Mouse (Mus musculus): ENCODE results near the gene Nfasc. TPM values are rescaled to one million over a fixed set of nuclear protein-coding genes. Genes with fewer than 3 reads are reported as not detected.

Nfasc gene
- polyA plus RNA-seq, 1 experiment from 2014 or later = 0.45 TPM

DNA sequence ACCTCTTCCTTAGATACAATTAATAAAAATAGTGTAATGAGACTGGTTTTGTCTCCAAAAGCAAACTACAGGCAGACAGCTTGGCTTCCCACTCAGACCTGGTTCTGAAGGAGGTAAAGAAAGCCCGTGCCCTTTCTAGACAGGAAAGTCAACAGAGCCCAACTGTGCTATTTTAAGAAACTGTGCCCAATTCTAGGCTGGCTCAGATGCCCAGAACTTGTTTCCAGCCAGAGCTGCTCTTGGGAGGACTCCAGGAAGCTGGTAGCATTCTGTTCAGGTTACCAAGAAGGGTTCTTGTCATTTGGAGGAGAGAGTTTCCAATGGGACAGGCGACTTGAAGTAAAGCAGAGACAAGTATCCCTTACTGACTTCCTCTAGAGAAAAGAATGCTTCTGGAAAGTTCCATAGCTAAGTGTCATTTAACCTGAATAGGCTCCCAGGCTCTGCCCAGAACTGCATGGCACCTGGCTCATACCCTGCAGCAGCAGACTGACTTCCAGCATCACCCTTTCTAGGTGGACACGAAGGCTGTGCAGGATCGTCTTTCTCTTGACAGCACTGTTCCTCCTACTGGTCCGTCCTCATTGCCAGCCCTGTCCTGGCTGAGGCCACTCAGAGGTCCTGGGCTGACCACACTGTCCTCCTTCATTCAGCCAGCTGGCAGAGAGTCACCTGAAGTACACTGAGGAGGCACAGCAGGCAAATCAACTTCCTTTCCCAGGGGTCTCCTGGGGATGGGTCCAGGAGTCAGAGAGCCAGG, 111.8 kb downstream of the Nfasc start:
- no peak overlapping the region for H3K4me3 ChIP-seq (ENCODE audit: low read length)
- H3K4me2 ChIP-seq (replicated peaks; ENCODE audit: low read depth, low read length) = no peak overlapping the region
- no peak overlapping the region for H3K9ac ChIP-seq (replicated peaks; ENCODE audit: low read length)
- no peaks in the 10 kb centered on the region for H3K36me3 ChIP-seq (ENCODE audit: insufficient read depth, low read length)
- H3K4me1 ChIP-seq (ENCODE audit: insufficient read depth, low read length) = no peaks in the 10 kb centered on the region
- no peaks in the 10 kb centered on the region for H3K9me3 ChIP-seq (ENCODE audit: low read length)
- no peak for ATAC-seq (ENCODE audit: low FRiP score, low TSS enrichment)
- WGBS = 63% methylated on average over 5 of the region's 5 CpGs
- no peaks in the 10 kb centered on the region for H3K27me3 ChIP-seq (ENCODE audit: insufficient read depth, low read length)
- no peak overlapping the region for H3K27ac ChIP-seq (ENCODE audit: low read length)

DNA sequence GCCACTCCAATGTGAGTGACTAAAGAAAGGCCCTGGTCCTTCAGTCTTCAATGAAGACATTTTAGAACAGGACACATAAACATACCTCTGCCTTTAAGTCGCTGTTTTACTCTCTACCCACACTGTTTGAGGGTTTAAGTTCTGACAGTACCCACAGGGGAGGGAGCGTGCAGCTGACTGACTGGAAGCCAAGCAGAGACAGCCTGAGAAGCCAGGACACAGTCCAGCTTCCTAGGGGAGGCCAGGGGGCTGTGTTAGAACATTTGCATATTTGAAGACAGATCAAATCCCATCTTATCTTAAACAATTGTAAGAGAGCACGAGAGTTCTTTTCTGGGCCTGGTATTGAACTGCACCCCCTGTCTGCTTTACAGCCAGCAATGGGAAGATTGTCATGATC, 113.0 kb downstream of the Nfasc start:
- no peak overlapping the region for H3K9ac ChIP-seq (replicated peaks; ENCODE audit: low read length)
- H3K9me3 ChIP-seq (ENCODE audit: low read length) = no peaks in the 10 kb centered on the region
- H3K36me3 ChIP-seq (ENCODE audit: insufficient read depth, low read length) = no peaks in the 10 kb centered on the region
- no peak overlapping the region for H3K27ac ChIP-seq (ENCODE audit: low read length)
- no peaks in the 10 kb centered on the region for H3K27me3 ChIP-seq (ENCODE audit: insufficient read depth, low read length)
- no peaks in the 10 kb centered on the region for H3K4me1 ChIP-seq (ENCODE audit: insufficient read depth, low read length)
- 67% methylated on average over 3 of the region's 3 CpGs for WGBS
- H3K4me2 ChIP-seq (replicated peaks; ENCODE audit: low read depth, low read length) = no peak overlapping the region
- no peak overlapping the region for H3K4me3 ChIP-seq (ENCODE audit: low read length)
- ATAC-seq (ENCODE audit: low FRiP score, low TSS enrichment) = no peak

DNA sequence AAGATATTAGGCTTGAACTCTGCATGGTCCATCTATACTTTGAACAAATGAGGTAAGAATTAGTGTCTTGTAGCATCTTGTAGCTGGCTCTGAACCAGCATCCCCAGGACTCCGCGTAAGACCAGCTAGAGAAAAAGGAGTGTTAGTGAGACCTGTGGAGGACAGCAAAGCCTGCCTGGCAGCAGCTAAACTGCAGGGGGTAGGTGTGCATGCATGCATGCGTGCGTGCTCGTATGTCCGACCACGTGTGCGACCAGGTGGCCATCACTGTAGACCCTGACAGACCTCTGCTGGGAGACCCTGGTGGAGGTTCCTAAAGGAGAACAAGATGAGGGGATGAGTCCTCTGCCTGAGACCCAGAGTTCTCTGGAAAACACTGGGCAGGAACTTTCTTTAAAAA, 113.4 kb downstream of the Nfasc start:
- no peaks in the 10 kb centered on the region for H3K27me3 ChIP-seq (ENCODE audit: insufficient read depth, low read length)
- H3K9me3 ChIP-seq (ENCODE audit: low read length) = no peaks in the 10 kb centered on the region
- no peak overlapping the region for H3K4me3 ChIP-seq (ENCODE audit: low read length)
- WGBS = 90% methylated on average over 8 of the region's 8 CpGs
- no peak overlapping the region for H3K27ac ChIP-seq (ENCODE audit: low read length)
- no peak for ATAC-seq (ENCODE audit: low FRiP score, low TSS enrichment)
- H3K4me2 ChIP-seq (replicated peaks; ENCODE audit: low read depth, low read length) = no peak overlapping the region
- H3K36me3 ChIP-seq (ENCODE audit: insufficient read depth, low read length) = no peaks in the 10 kb centered on the region
- no peaks in the 10 kb centered on the region for H3K4me1 ChIP-seq (ENCODE audit: insufficient read depth, low read length)
- no peak overlapping the region for H3K9ac ChIP-seq (replicated peaks; ENCODE audit: low read length)

DNA sequence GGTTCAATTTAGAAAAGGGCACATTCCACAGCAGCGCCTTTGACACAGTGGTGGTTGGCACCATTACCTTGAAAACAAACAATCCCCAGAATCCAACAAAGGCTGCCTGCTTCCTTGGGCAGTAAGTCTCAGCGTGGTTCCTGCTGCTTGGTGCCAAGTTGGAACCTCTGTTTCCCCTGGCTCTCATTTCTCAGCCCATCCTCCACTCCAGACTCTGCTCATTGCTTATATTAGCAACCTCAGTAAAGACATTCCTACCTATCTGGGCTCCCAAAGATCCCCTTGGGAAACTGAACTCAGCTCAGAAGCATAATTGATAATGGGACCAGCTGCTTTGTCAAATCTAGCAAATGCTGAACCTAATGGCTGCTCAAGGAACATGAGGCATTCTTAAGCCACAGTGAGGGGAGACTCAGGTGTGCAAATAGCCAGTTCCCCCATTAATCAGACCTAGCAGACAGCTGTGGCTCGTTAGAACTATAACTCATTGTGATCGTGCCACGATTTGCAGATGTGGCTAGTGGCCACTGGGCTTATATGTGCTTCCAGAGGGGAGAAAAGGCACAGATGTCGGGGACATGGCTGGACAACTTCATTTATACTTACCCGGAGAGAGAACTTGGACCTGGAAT, 115.4 kb downstream of the Nfasc start:
- Histone ChIP-seq H3K4me3 (ENCODE audit: low read length) (no peak overlapping the region), H3K4me2 (replicated peaks; ENCODE audit: low read depth, low read length) (no peak overlapping the region), H3K27me3 (ENCODE audit: insufficient read depth, low read length) (no peaks in the 10 kb centered on the region), H3K4me1 (ENCODE audit: insufficient read depth, low read length) (no peaks in the 10 kb centered on the region), H3K36me3 (ENCODE audit: insufficient read depth, low read length) (no peaks in the 10 kb centered on the region), H3K27ac (ENCODE audit: low read length) (no peak overlapping the region), H3K9ac (replicated peaks; ENCODE audit: low read length) (no peak overlapping the region), H3K9me3 (ENCODE audit: low read length) (no peaks in the 10 kb centered on the region)
- 62% methylated on average over 7 of the region's 7 CpGs for WGBS
- ATAC-seq (ENCODE audit: low FRiP score, low TSS enrichment) = no peak

DNA sequence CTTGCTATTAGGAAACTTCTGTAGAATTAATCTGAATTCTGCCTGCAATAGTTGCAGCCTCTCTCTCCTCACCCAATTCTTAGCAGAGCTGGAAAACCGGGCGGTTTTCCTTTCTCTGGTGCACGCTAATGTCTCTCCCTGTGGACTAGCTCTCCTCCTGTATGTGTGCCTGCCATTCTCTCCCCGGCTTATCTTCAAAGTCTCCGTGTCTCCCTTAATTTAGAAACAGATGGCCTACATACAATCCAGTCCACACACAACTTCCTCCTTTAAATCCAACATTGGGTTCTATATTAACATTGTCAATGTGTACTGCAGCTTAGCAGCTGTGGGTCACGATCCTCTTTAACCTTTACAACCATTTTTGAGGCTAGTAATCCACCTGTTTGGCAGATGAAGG, 116.6 kb downstream of the Nfasc start:
- Histone ChIP-seq H3K27me3 (ENCODE audit: insufficient read depth, low read length) (no peaks in the 10 kb centered on the region), H3K27ac (ENCODE audit: low read length) (no peak overlapping the region), H3K9me3 (ENCODE audit: low read length) (no peaks in the 10 kb centered on the region), H3K4me1 (ENCODE audit: insufficient read depth, low read length) (no peaks in the 10 kb centered on the region), H3K4me3 (ENCODE audit: low read length) (no peak overlapping the region), H3K9ac (replicated peaks; ENCODE audit: low read length) (no peak overlapping the region), H3K36me3 (ENCODE audit: insufficient read depth, low read length) (no peaks in the 10 kb centered on the region), H3K4me2 (replicated peaks; ENCODE audit: low read depth, low read length) (no peak overlapping the region)
- ATAC-seq (ENCODE audit: low FRiP score, low TSS enrichment) = no peak
- WGBS = 80% methylated on average over 6 of the region's 6 CpGs

DNA sequence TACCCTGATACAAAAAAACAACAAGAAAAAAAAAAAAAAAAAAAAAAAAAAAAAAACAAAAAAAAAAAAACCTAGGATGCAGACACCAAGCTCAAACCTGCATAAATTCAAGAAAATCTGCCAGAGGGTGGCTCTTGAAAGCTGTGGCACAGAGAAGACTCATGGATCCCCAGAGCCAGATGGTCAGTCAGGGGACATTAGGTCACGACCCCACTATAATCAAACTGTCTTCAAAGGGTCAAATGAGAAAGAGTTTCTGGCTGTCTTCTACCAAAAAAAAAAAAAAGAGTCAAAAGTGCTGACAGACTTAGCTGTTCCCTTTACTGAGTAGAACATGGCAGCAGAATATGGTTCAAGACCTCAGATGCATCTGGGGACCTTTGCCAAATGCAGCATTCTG, 117.1 kb downstream of the Nfasc start:
- H3K9ac ChIP-seq (replicated peaks; ENCODE audit: low read length) = no peak overlapping the region
- no peak overlapping the region for H3K4me2 ChIP-seq (replicated peaks; ENCODE audit: low read depth, low read length)
- no peaks in the 10 kb centered on the region for H3K4me1 ChIP-seq (ENCODE audit: insufficient read depth, low read length)
- no peak overlapping the region for H3K4me3 ChIP-seq (ENCODE audit: low read length)
- no peaks in the 10 kb centered on the region for H3K36me3 ChIP-seq (ENCODE audit: insufficient read depth, low read length)
- H3K27ac ChIP-seq (ENCODE audit: low read length) = no peak overlapping the region
- WGBS = 24% methylated on average over 1 of the region's 1 CpGs
- no peaks in the 10 kb centered on the region for H3K27me3 ChIP-seq (ENCODE audit: insufficient read depth, low read length)
- ATAC-seq (ENCODE audit: low FRiP score, low TSS enrichment) = no peak
- no peaks in the 10 kb centered on the region for H3K9me3 ChIP-seq (ENCODE audit: low read length)

DNA sequence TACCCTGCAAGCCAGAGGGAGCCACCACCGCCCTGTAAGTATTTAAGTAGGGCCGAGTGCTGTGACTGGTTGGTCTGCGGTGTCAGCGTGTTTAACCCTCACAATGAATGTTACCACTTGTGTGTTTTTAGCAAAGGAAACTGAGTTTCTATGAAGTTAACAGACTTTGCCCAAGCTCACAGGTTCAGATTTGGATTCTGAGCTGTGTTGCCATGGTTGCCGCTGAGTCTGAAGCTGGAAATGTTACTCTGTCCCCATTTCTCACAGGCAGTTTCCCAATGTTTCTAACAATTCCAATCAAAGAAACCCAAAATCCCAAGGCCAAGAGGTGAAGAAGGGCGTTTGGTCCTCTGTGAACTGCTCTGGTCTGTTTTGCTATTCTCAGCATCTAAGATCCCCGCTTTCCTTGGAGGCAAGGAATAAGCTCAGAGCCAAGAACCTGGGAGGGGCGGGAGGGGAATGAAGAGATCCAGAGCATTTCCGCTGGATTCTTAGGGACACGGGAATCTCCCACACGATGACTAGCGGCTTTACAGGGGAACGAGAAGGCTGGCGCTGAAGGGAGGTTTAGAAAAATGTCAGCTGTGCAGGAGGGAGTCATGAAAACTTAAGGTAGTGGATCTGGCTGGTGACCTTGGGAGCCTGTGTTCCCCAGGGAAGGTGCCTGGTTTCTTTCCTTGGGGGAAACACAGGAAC, 117.8 kb downstream of the Nfasc start:
- Histone ChIP-seq H3K27me3 (ENCODE audit: insufficient read depth, low read length) (no peaks in the 10 kb centered on the region), H3K4me2 (replicated peaks; ENCODE audit: low read depth, low read length) (no peak overlapping the region), H3K4me3 (ENCODE audit: low read length) (no peak overlapping the region), H3K36me3 (ENCODE audit: insufficient read depth, low read length) (no peaks in the 10 kb centered on the region), H3K9ac (replicated peaks; ENCODE audit: low read length) (no peak overlapping the region), H3K9me3 (ENCODE audit: low read length) (no peaks in the 10 kb centered on the region), H3K27ac (ENCODE audit: low read length) (no peak overlapping the region), H3K4me1 (ENCODE audit: insufficient read depth, low read length) (no peaks in the 10 kb centered on the region)
- ATAC-seq (ENCODE audit: low FRiP score, low TSS enrichment) = no peak
- 34% methylated on average over 14 of the region's 14 CpGs for WGBS

DNA sequence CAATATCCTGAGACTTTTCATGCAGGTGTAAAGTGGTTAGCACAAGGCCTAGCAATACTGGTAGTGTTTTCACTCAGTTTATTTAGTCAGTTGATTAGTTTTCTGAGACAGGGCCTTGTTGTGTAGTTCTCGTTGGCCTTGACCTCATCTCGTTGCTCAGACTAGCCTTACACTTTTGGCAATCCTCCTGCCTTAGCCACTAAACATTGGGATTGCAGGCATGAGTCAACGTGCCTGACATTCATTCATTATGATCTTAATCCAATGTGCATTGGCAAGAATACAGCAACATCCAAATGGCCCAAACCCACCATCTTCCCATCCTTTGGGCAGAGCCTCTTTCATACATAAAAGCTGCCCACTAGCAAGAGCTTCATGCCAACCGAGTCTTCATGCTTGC, 129.5 kb downstream of the Nfasc start:
- Histone ChIP-seq H3K4me1 (ENCODE audit: insufficient read depth, low read length) (no peaks in the 10 kb centered on the region), H3K27ac (ENCODE audit: low read length) (no peak overlapping the region), H3K4me3 (ENCODE audit: low read length) (no peak overlapping the region), H3K27me3 (ENCODE audit: insufficient read depth, low read length) (no peaks in the 10 kb centered on the region), H3K4me2 (replicated peaks; ENCODE audit: low read depth, low read length) (no peak overlapping the region), H3K36me3 (ENCODE audit: insufficient read depth, low read length) (no peaks in the 10 kb centered on the region), H3K9me3 (ENCODE audit: low read length) (no peaks in the 10 kb centered on the region), H3K9ac (replicated peaks; ENCODE audit: low read length) (no peak overlapping the region)
- 77% methylated on average over 4 of the region's 4 CpGs for WGBS
- no peak for ATAC-seq (ENCODE audit: low FRiP score, low TSS enrichment)

DNA sequence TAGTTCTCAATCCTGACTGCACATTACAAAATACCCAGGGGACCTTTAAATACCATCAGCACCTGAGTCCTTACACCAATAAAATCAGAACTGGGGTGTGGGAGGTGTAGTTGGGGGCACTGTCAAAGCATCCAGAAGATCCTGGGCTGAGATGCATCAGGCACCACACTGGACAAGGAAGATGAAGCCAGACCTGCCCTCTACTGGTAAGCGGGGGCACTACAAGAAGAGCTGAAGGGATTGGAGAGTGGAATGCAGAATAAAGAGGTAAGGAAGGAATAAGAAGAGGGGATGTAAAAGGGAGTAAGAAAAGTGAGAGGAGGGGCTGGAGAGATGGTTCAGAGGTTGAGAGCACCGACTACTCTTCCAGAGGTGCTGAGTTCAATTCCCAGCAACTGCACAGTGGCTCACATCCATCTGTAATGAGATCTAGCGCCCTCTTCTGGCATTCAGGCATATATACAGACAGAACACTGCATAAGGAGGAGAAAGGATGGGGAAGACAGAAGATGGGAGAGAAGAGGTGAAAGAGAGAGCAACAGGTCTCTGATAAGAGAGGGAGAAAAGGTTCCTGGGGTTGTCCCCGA, 132.5 kb downstream of the Nfasc start:
- Histone ChIP-seq H3K4me3 (ENCODE audit: low read length) (no peak overlapping the region), H3K4me1 (ENCODE audit: insufficient read depth, low read length) (no peaks in the 10 kb centered on the region), H3K9me3 (ENCODE audit: low read length) (no peaks in the 10 kb centered on the region), H3K36me3 (ENCODE audit: insufficient read depth, low read length) (no peaks in the 10 kb centered on the region), H3K9ac (replicated peaks; ENCODE audit: low read length) (no peak overlapping the region), H3K4me2 (replicated peaks; ENCODE audit: low read depth, low read length) (no peak overlapping the region), H3K27me3 (ENCODE audit: insufficient read depth, low read length) (no peaks in the 10 kb centered on the region), H3K27ac (ENCODE audit: low read length) (no peak overlapping the region)
- ATAC-seq (ENCODE audit: low FRiP score, low TSS enrichment) = no peak
- 41% methylated on average over 4 of the region's 4 CpGs for WGBS

DNA sequence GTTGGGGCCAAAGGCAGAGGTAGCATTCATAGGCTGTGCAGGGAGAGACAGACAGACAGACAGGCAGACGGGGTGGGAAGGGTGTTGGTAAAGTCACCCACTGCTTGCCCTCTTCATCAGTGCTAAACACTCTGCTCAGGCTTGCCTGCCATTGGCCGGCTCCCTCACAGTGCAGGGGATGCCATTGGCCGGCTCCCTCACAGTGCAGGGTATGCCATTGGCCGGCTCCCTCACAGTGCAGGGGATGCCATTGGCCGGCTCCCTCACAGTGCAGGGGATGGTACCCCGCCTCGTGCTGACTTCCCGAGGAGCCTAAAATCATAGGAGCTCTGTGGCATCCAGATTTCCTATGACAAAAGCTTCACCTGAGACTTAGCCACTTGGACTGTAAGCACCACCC, 139.4 kb downstream of the Nfasc start:
- Histone ChIP-seq H3K36me3 (ENCODE audit: insufficient read depth, low read length) (no peaks in the 10 kb centered on the region), H3K27me3 (ENCODE audit: insufficient read depth, low read length) (no peaks in the 10 kb centered on the region), H3K27ac (ENCODE audit: low read length) (no peak overlapping the region), H3K4me3 (ENCODE audit: low read length) (no peak overlapping the region), H3K4me2 (replicated peaks; ENCODE audit: low read depth, low read length) (no peak overlapping the region), H3K9ac (replicated peaks; ENCODE audit: low read length) (no peak overlapping the region), H3K9me3 (ENCODE audit: low read length) (no peaks in the 10 kb centered on the region), H3K4me1 (ENCODE audit: insufficient read depth, low read length) (no peaks in the 10 kb centered on the region)
- WGBS = 51% methylated on average over 8 of the region's 8 CpGs
- 0 out of 2 replicates have a peak, but pooled peaks have one; percentile 49 for ATAC-seq (ENCODE audit: low FRiP score, low TSS enrichment)

All from kidney, embryonic 16.5 days (tissue).